Mouse (Mus musculus) C2C12 (cell line): ENCODE measurements around the gene Ogfod3. TPM values are rescaled to one million over a fixed set of nuclear protein-coding genes. Genes with fewer than 3 reads are reported as not detected.
A peak's percentile ranks its signal among the peaks of the same experiment; 100 is the strongest.

Experiments used
- H3K27me3 ChIP-seq: one replicate; pipeline ENCODE4 v1.6.1; 2011; ENCODE audit not compliant: control insufficient read depth, insufficient read depth, insufficient read length
- H3K36me3 ChIP-seq: one replicate; pipeline ENCODE4 v1.6.1; 2011; ENCODE audit not compliant: control insufficient read depth, insufficient read depth
- H3K4me3 ChIP-seq: one replicate; pipeline ENCODE4 v1.5.1; 2011; ENCODE audit warnings: mild to moderate bottlenecking, control low read depth; ENCODE audit not compliant: poor library complexity, insufficient read depth, severe bottlenecking
- H3K79me2 ChIP-seq: one replicate; pipeline ENCODE4 v1.6.1; 2011; ENCODE audit not compliant: control insufficient read depth, insufficient read depth
- H3K79me3 ChIP-seq: one replicate; pipeline ENCODE4 v1.6.1; 2011; ENCODE audit warnings: low read depth, control low read depth
- H3ac ChIP-seq: one replicate; pipeline ENCODE3; 2011; ENCODE audit warnings: low read depth; ENCODE audit not compliant: control insufficient read depth, insufficient read length
- CEBPB ChIP-seq: IDR thresholded peaks from one replicate; pipeline ENCODE4 v1.6.1; 2011; ENCODE audit warnings: low read depth, mild to moderate bottlenecking, control low read depth, moderate library complexity
- CTCF ChIP-seq: IDR thresholded peaks from one replicate; pipeline ENCODE4 v1.5.1; 2011; ENCODE audit not compliant: control insufficient read depth, insufficient read depth, insufficient read length
- FOSL1 ChIP-seq: IDR thresholded peaks from one replicate; pipeline ENCODE4 v1.8.0; 2011; ENCODE audit warnings: mild to moderate bottlenecking, low read length; ENCODE audit not compliant: poor library complexity, insufficient read depth, severe bottlenecking
- MAX ChIP-seq: IDR thresholded peaks from one replicate; pipeline ENCODE4 v1.6.1; 2011; ENCODE audit warnings: mild to moderate bottlenecking, control low read depth
- MYOD1 ChIP-seq: IDR thresholded peaks from one replicate; pipeline ENCODE4 v1.6.1; 2011; ENCODE audit warnings: low read depth; ENCODE audit not compliant: control insufficient read depth, insufficient read length
- MYOG ChIP-seq: IDR thresholded peaks from one replicate; pipeline ENCODE4 v1.6.1; 2011; ENCODE audit not compliant: control insufficient read depth, insufficient read length; ENCODE audit errors: extremely low read depth
- USF1 ChIP-seq: IDR thresholded peaks from one replicate; pipeline ENCODE4 v1.6.1; 2011; ENCODE audit warnings: low read depth, mild to moderate bottlenecking, control low read depth, moderate library complexity
- polyA plus RNA-seq: library from polyadenylated mRNA; unstranded; fragments of >200 nt; fragmentation: generic; extraction: Trizol; gene quantifications from one replicate; pipeline ENCODE4 v1.2.1, GENCODE M21; 2012; ENCODE audit warnings: missing spikeins

The Ogfod3 gene
- polyA plus RNA-seq, 1 experiment: 10.8 TPM

DNA sequence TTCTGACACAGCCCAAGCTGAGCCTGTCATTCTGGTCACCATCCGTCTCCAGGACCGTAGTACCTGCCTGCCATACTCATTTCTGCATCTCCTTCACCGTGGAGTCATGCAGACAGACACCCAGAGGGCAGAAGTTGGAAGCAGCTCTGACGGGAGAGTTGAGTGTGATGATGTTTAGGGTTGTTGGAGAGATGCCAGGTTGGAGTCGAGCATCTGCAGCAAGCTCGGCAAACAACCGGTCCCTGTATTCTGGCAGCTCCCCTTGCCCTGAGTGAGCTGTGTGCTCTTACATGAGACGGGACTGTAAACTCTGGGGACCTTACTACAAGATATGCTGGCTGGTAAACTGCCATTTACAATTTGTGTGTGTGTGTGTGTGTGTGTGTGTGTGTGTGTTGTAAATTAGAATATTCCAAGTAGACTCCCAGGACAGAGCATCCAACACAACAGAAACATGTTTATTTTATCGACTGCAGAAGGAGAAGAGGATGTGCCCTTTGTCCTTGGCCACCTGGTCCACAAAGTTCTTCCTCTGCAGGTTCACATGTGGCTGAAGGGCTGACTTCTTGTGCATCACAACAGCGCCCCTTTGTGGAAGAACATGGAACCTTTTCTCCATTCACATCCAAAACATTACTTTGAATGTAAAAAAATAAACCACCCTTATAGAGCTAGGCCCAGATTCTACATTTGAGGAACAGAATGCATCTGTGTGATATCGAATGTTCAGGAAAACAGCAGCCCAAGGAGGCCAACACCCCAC is 2.9 kb downstream of the Ogfod3 start:
- no peak for TF ChIP-seq MYOD1
- TF ChIP-seq MAX: no peak
- TF ChIP-seq CEBPB: no peak
- no peak for TF ChIP-seq FOSL1
- no peak for TF ChIP-seq MYOG
- no peak for TF ChIP-seq USF1
- no peak for TF ChIP-seq CTCF
- H3ac ChIP-seq: no peak overlapping the region
- no peaks in the 10 kb centered on the region for H3K36me3 ChIP-seq
- no peaks in the 10 kb centered on the region for H3K79me2 ChIP-seq
- no peaks in the 10 kb centered on the region for H3K79me3 ChIP-seq
- no peaks in the 10 kb centered on the region for H3K27me3 ChIP-seq
- no peak overlapping the region for H3K4me3 ChIP-seq

DNA sequence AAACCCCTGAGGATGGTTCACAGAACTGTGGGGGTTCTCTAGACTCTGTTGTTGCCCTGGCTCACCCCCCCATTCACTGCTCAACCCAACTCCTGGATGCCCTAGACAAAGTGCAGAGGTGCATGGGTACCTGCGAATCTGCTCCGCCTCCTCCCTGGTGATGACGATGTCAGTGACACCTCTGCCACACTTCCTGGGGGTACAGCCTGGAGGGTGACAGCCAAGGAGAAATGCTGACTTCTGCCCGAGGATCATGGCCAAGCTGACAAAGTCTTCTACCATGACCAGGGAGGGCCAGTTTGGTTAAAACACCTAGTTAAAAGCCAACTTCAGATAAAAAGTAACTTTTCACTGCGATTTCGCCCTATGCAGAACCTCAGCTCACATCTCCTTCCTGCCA is 3.7 kb downstream of the Ogfod3 start:
- Histone ChIP-seq H3ac (no peak overlapping the region), H3K36me3 (no peaks in the 10 kb centered on the region), H3K79me2 (no peaks in the 10 kb centered on the region), H3K4me3 (no peak overlapping the region), H3K79me3 (no peaks in the 10 kb centered on the region), H3K27me3 (no peaks in the 10 kb centered on the region)
- TF ChIP-seq MYOG (no peak), MAX (no peak), FOSL1 (no peak), CTCF (no peak), MYOD1 (no peak), USF1 (no peak), CEBPB (no peak)

DNA sequence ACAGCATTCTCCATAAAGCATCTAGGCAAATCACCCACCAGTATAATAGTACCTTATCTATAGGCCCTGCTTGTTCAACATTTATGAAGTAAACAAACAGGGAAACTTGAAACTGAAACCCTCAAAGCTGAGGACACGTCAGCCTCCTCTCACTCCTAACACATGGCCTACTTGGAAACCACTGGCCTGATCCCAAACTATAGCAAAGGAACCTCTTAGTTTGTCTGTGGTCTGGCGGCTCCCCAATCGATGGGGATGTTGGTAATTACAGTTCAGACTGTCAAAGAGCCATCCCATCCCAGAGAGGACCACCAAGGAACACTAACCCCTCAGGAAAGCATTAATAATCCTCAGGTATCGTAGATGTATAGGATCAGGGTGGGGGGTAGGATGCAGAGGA is 4.7 kb downstream of the Ogfod3 start:
- Histone ChIP-seq H3K27me3 (no peaks in the 10 kb centered on the region), H3K79me2 (no peaks in the 10 kb centered on the region), H3K79me3 (no peaks in the 10 kb centered on the region), H3K4me3 (no peak overlapping the region), H3ac (no peak overlapping the region), H3K36me3 (no peaks in the 10 kb centered on the region)
- TF ChIP-seq MYOD1 (no peak), MAX (no peak), CTCF (no peak), USF1 (no peak), CEBPB (no peak), FOSL1 (no peak), MYOG (no peak)

DNA sequence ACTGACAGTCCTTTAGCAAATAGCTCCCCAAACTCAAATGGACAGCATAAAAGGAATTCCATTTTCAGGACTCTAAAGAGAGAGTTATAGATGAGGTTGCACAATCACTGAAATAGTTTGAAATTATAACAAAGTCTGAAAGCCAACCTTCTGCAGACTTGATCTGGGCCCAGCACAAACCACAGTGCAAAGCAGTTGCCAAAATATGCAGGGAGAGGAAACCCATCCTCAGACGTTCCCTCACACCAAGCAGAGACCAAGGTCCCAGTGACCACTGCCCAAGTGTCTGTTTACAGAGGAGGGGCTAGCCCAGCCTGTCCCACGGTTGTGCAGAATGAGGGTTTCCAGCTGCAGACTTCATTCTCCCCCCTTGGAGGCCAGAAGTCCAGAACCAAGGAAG is 5.9 kb downstream of the Ogfod3 start:
- Histone ChIP-seq H3K4me3 (no peak overlapping the region), H3K36me3 (no peaks in the 10 kb centered on the region), H3ac (no peak overlapping the region), H3K27me3 (no peaks in the 10 kb centered on the region), H3K79me3 (no peaks in the 10 kb centered on the region), H3K79me2 (no peaks in the 10 kb centered on the region)
- no peak for TF ChIP-seq MYOG
- TF ChIP-seq MAX: no peak
- no peak for TF ChIP-seq FOSL1
- TF ChIP-seq CEBPB: peak; percentile 59
- TF ChIP-seq CTCF: no peak
- TF ChIP-seq USF1: no peak
- TF ChIP-seq MYOD1: no peak

DNA sequence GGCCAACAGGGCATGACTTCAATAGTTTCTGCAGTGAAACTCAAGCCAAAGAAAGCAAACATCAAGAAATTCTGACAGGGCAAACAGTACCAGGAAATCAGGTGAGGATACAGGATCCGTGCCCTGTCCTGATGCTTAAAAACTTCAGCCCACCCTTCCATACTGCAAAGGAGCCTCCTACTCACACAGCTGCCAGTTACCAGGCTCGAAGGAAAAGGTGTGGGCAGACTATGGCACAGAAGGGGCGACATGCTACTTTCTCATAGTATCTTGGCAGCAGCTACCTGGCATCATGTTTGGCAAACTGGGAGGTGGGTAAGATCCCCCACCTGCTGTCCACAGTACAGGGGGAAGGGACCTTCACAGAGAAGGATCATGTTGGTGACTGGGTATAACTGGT is 11.1 kb downstream of the Ogfod3 start:
- no peak overlapping the region for H3K4me3 ChIP-seq
- no peaks in the 10 kb centered on the region for H3K79me3 ChIP-seq
- H3ac ChIP-seq: no peak overlapping the region
- TF ChIP-seq FOSL1: no peak
- H3K36me3 ChIP-seq: no peaks in the 10 kb centered on the region
- no peaks in the 10 kb centered on the region for H3K27me3 ChIP-seq
- H3K79me2 ChIP-seq: no peaks in the 10 kb centered on the region

DNA sequence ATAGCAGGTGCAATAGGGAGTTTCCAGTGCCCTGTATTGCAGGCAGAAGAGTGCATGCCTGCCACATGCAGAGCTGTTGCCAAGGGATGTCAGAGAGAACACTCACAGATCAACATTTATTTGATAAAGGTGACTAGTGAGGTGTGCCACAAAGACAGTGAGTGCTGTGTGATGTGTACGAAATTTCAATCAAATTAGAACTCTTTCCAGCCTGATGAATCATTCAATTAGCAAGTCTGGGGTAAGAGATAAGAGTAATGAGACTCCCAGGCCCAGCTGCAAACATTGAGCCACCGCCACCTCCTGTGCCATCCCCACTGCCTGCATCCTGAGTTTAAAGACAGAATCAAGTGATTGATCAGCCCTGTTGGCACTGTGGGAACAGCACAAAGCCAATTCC is 11.8 kb downstream of the Ogfod3 start:
- H3K79me2 ChIP-seq: no peaks in the 10 kb centered on the region
- no peaks in the 10 kb centered on the region for H3K79me3 ChIP-seq
- TF ChIP-seq FOSL1 (no peak), USF1 (no peak), MYOD1 (no peak), MAX (no peak), CEBPB (no peak), MYOG (no peak), CTCF (no peak)
- H3ac ChIP-seq: no peak overlapping the region
- no peaks in the 10 kb centered on the region for H3K36me3 ChIP-seq
- H3K27me3 ChIP-seq: no peaks in the 10 kb centered on the region
- H3K4me3 ChIP-seq: no peak overlapping the region
